ENCODE assay signal across 12 mouse cellular contexts in genomic region chr19:46399372-46399771, GRCm38 (mm10). TPM values are rescaled to one million over a fixed set of nuclear protein-coding genes. Genes with fewer than 3 reads are reported as not detected.
DNase-seq lines count a peak whose midpoint lies in the region; ATAC-seq and TF ChIP-seq lines count a peak whose summit lies in the region.
"Had no signal": no experiment of that assay in that cellular context is flagged by ENCODE, and none has a peak within 500 bp of the region (broad histone marks: within the 10 kb centered on the region; RNA-seq: fewer than 3 reads in every experiment).

No protein-coding gene starts in this region.

- TF ChIP-seq CTCF in kidney, postnatal 0 days (IDR thresholded peaks at IDR 0.05; ENCODE audit: low read depth) = no peak

- no peak overlapping the region for H3K9ac ChIP-seq in heart, embryonic 15.5 days
- 0 out of 2 replicates have a peak overlapping the region, but pooled peaks have one; percentile 76 for H3K9ac ChIP-seq in kidney, postnatal 0 days (ENCODE audit: low read depth, low read length)
- H3K9ac ChIP-seq in embryonic facial prominence, embryonic 13.5 days = 0 out of 2 replicates have a peak overlapping the region, but pooled peaks have one; percentile 37
- no peak overlapping the region for H3K9ac ChIP-seq in embryonic facial prominence, embryonic 15.5 days
- H3K9ac ChIP-seq: liver, embryonic 12.5 days had no signal

- peak overlapping the region; percentile 17; the same call in 1 of the 2 replicates for H3K4me2 ChIP-seq in heart, embryonic 15.5 days
- H3K4me2 ChIP-seq in kidney, postnatal 0 days (ENCODE audit: low read length) = peak overlapping the region; percentile 82; the same call in 1 of the 2 replicates
- peak overlapping the region; percentile 94; the same call in 1 of the 2 replicates for H3K4me2 ChIP-seq in embryonic facial prominence, embryonic 13.5 days
- peak overlapping the region; percentile 71; the same call in 1 of the 2 replicates for H3K4me2 ChIP-seq in embryonic facial prominence, embryonic 15.5 days (replicated peaks)
- H3K4me2 ChIP-seq: liver, embryonic 12.5 days had no signal

- intact Hi-C loops in heart, postnatal 14 days (cut with DNase I) = loop anchor here (5.0 kb wide), 2 partner anchors 103 to 123 kb away; partner anchors contain the start of gene Trim8

- no peaks in the 10 kb centered on the region for H3K27me3 ChIP-seq in heart, embryonic 15.5 days
- no peaks in the 10 kb centered on the region for H3K27me3 ChIP-seq in kidney, postnatal 0 days (ENCODE audit: insufficient read depth, low read length)
- H3K27me3 ChIP-seq in embryonic facial prominence, embryonic 13.5 days = no peaks in the 10 kb centered on the region
- H3K27me3 ChIP-seq in embryonic facial prominence, embryonic 15.5 days = no peaks in the 10 kb centered on the region
- H3K27me3 ChIP-seq: liver, embryonic 12.5 days had no signal

- H3K4me1 ChIP-seq in heart, embryonic 15.5 days (replicated peaks) = peaks cover 38% of the 10 kb centered on the region
- peaks cover 33% of the 10 kb centered on the region for H3K4me1 ChIP-seq in kidney, postnatal 0 days (replicated peaks; ENCODE audit: insufficient read depth, low read length)
- H3K4me1 ChIP-seq in embryonic facial prominence, embryonic 13.5 days = peaks cover 35% of the 10 kb centered on the region
- peaks cover 40% of the 10 kb centered on the region for H3K4me1 ChIP-seq in embryonic facial prominence, embryonic 15.5 days

- peaks cover 21% of the 10 kb centered on the region for H3K36me3 ChIP-seq in heart, embryonic 15.5 days
- peaks cover 9% of the 10 kb centered on the region for H3K36me3 ChIP-seq in kidney, postnatal 0 days (ENCODE audit: insufficient read depth, low read length)
- peaks cover 30% of the 10 kb centered on the region for H3K36me3 ChIP-seq in embryonic facial prominence, embryonic 13.5 days
- peaks cover 18% of the 10 kb centered on the region for H3K36me3 ChIP-seq in embryonic facial prominence, embryonic 15.5 days

- 61% methylated on average over 6 of the region's 6 CpGs for WGBS in heart, embryonic 15.5 days
- WGBS in kidney, postnatal 0 days = 80% methylated on average over 6 of the region's 6 CpGs
- WGBS in embryonic facial prominence, embryonic 13.5 days = 77% methylated on average over 6 of the region's 6 CpGs
- WGBS in embryonic facial prominence, embryonic 15.5 days = 59% methylated on average over 6 of the region's 6 CpGs

- DNase-seq in heart, postnatal 14 days = no peak
- DNase-seq in kidney, postnatal 0 days (ENCODE audit: low spot score) = no peak
- no peak for DNase-seq in kidney, postnatal 10 days
- no peak for DNase-seq in thymus, postnatal 10 days (ENCODE audit: low spot score in 2 of 2)
- DNase-seq: cerebellum, adult 11 months; heart, adult 18-20 months; thymus, postnatal 4 days had no signal

- ATAC-seq in heart, embryonic 15.5 days (replicated peaks; ENCODE audit: insufficient number of reproducible peaks, insufficient read depth, low FRiP score, low read depth) = no peak
- ATAC-seq in kidney, postnatal 0 days (replicated peaks; ENCODE audit: low FRiP score, low read depth) = no peak
- ATAC-seq in embryonic facial prominence, embryonic 13.5 days (ENCODE audit: insufficient number of reproducible peaks, insufficient read depth, low FRiP score, low TSS enrichment, low read depth) = no peak
- ATAC-seq in embryonic facial prominence, embryonic 15.5 days (ENCODE audit: insufficient number of reproducible peaks, low FRiP score, low TSS enrichment, low read depth) = no peak
- ATAC-seq: liver, embryonic 12.5 days had no signal

- no peak overlapping the region for H3K4me3 ChIP-seq in heart, embryonic 15.5 days
- no peak overlapping the region; the same call in 1 of the 2 replicates for H3K4me3 ChIP-seq in kidney, postnatal 0 days (replicated peaks; ENCODE audit: low read depth, low read length)
- H3K4me3 ChIP-seq in embryonic facial prominence, embryonic 13.5 days = no peak overlapping the region
- H3K4me3 ChIP-seq in embryonic facial prominence, embryonic 15.5 days (replicated peaks) = no peak overlapping the region
- H3K4me3 ChIP-seq: erythroblast, embryonic 14.5 days; liver, embryonic 12.5 days had no signal

- no peak overlapping the region for H3K27ac ChIP-seq in heart, embryonic 15.5 days
- peak overlapping the region; percentile 19; the same call in 1 of the 2 replicates for H3K27ac ChIP-seq in kidney, postnatal 0 days
- no peak overlapping the region; the same call in 1 of the 2 replicates for H3K27ac ChIP-seq in embryonic facial prominence, embryonic 13.5 days
- H3K27ac ChIP-seq in embryonic facial prominence, embryonic 15.5 days (replicated peaks) = 0 out of 2 replicates have a peak overlapping the region, but pooled peaks have one; percentile 28
- H3K27ac ChIP-seq: liver, embryonic 12.5 days had no signal

- H3K9me3 ChIP-seq in heart, embryonic 15.5 days (replicated peaks) = no peaks in the 10 kb centered on the region
- H3K9me3 ChIP-seq in kidney, postnatal 0 days (replicated peaks; ENCODE audit: low read length) = no peaks in the 10 kb centered on the region
- H3K9me3 ChIP-seq in embryonic facial prominence, embryonic 13.5 days = no peaks in the 10 kb centered on the region
- H3K9me3 ChIP-seq in embryonic facial prominence, embryonic 15.5 days (replicated peaks) = no peaks in the 10 kb centered on the region
- H3K9me3 ChIP-seq: liver, embryonic 12.5 days had no signal

RNA-seq across cellular contexts. Expression of gene Sufu, which starts 2.7 kb away (rescaled TPM):
- polyA plus RNA-seq in heart, embryonic 15.5 days (2015; fragmentation: Nextera tagmentation; extraction: Ambion mirVana) = 15.2 and 20.6 TPM in 2 replicates
- total RNA-seq in heart, postnatal 14 days (2021) = 10 to 100 TPM; 15.1 to 15.3 TPM
- polyA plus RNA-seq in kidney, postnatal 0 days (2015; fragmentation: Nextera tagmentation; extraction: Ambion mirVana) = 30.6 and 33.0 TPM in 2 replicates
- polyA plus RNA-seq in embryonic facial prominence, embryonic 13.5 days (2015; fragmentation: Nextera tagmentation; extraction: Ambion mirVana) = 38.5 and 39.3 TPM in 2 replicates
- polyA plus RNA-seq in embryonic facial prominence, embryonic 15.5 days (2015; fragmentation: Nextera tagmentation; extraction: Ambion mirVana) = 36.0 and 38.4 TPM in 2 replicates

RNA-seq across cellular contexts. Expression of gene Actr1a, which starts 3.8 kb away (rescaled TPM):
- 103 and 122 TPM in 2 replicates for polyA plus RNA-seq in heart, embryonic 15.5 days (2015; fragmentation: Nextera tagmentation; extraction: Ambion mirVana)
- 100 to 1,000 TPM; 104 to 108 TPM for total RNA-seq in heart, postnatal 14 days (2021)
- 100.0 and 111 TPM in 2 replicates for polyA plus RNA-seq in kidney, postnatal 0 days (2015; fragmentation: Nextera tagmentation; extraction: Ambion mirVana)
- 139 and 160 TPM in 2 replicates for polyA plus RNA-seq in embryonic facial prominence, embryonic 13.5 days (2015; fragmentation: Nextera tagmentation; extraction: Ambion mirVana)
- 149 and 153 TPM in 2 replicates for polyA plus RNA-seq in embryonic facial prominence, embryonic 15.5 days (2015; fragmentation: Nextera tagmentation; extraction: Ambion mirVana)

RNA-seq across cellular contexts. Expression of gene 2310034G01Rik, which starts 49.3 kb away (rescaled TPM):
- 0.67 and 1.1 TPM in 2 replicates for polyA plus RNA-seq in heart, embryonic 15.5 days (2015; fragmentation: Nextera tagmentation; extraction: Ambion mirVana)
- under 1 TPM; 0.22 to 0.48 TPM for total RNA-seq in heart, postnatal 14 days (2021)
- polyA plus RNA-seq in kidney, postnatal 0 days (2015; fragmentation: Nextera tagmentation; extraction: Ambion mirVana) = 3.5 and 4.0 TPM in 2 replicates
- polyA plus RNA-seq in embryonic facial prominence, embryonic 13.5 days (2015; fragmentation: Nextera tagmentation; extraction: Ambion mirVana) = 1.5 and 2.3 TPM in 2 replicates
- 3.5 and 5.3 TPM in 2 replicates for polyA plus RNA-seq in embryonic facial prominence, embryonic 15.5 days (2015; fragmentation: Nextera tagmentation; extraction: Ambion mirVana)
- polyA plus RNA-seq: erythroblast, embryonic 14.5 days had no signal

RNA-seq across cellular contexts. Expression of gene Mfsd13a, which starts 58.5 kb away (rescaled TPM):
- 4.1 and 7.5 TPM in 2 replicates for polyA plus RNA-seq in heart, embryonic 15.5 days (2015; fragmentation: Nextera tagmentation; extraction: Ambion mirVana)
- 1 to 10 TPM; 2.9 to 3.6 TPM for total RNA-seq in heart, postnatal 14 days (2021)
- 12.0 and 14.0 TPM in 2 replicates for polyA plus RNA-seq in kidney, postnatal 0 days (2015; fragmentation: Nextera tagmentation; extraction: Ambion mirVana)
- polyA plus RNA-seq in embryonic facial prominence, embryonic 13.5 days (2015; fragmentation: Nextera tagmentation; extraction: Ambion mirVana) = 3.3 and 4.3 TPM in 2 replicates
- polyA plus RNA-seq in embryonic facial prominence, embryonic 15.5 days (2015; fragmentation: Nextera tagmentation; extraction: Ambion mirVana) = 4.3 and 4.4 TPM in 2 replicates

Comparison
In these comparisons a context has a peak if more than half of its experiments do, and no peak if none do; other contexts are left out.
1. H3K27ac ChIP-seq: peak in kidney, postnatal 0 days (single experiment) and embryonic facial prominence, embryonic 15.5 days (single experiment); none in heart, embryonic 15.5 days (single experiment) and embryonic facial prominence, embryonic 13.5 days (single experiment).
2. H3K9ac ChIP-seq: peak in kidney, postnatal 0 days (single experiment) and embryonic facial prominence, embryonic 13.5 days (single experiment); none in heart, embryonic 15.5 days (single experiment) and embryonic facial prominence, embryonic 15.5 days (single experiment).
3. H3K4me2 ChIP-seq: peak in every context shown above with its lines; median percentile 94 in embryonic facial prominence, embryonic 13.5 days; 82 in kidney, postnatal 0 days; 71 in embryonic facial prominence, embryonic 15.5 days; 17 in heart, embryonic 15.5 days.